Mouse (Mus musculus): ENCODE measurements at regions not wholly inside any gene's neighbourhood (a gene's known extent, or its start where the extent isn't known, plus 50 kb on each side); places are given as distances from the start of the nearest gene placed in this dataset.
"Not testable (repeated sequence)": the region's sequence is repeated elsewhere in the genome, so short reads cannot be mapped to it uniquely, and the experiment has no call there.

GRCm38 (mm10) chr16:55758707-55759067, 80.0 kb downstream of the Nfkbiz start:
- DNase-seq = no peak

GRCm38 (mm10) chr16:55757952-55758706, 80.6 kb downstream of the Nfkbiz start:
- DNase-seq = no peak

GRCm38 (mm10) chr16:55757422-55757815, 81.3 kb downstream of the Nfkbiz start:
- DNase-seq = not testable (repeated sequence)

GRCm38 (mm10) chr16:55756764-55757421, 81.8 kb downstream of the Nfkbiz start:
- no peak for DNase-seq

- DNase-seq = no peak
Measured at GRCm38 (mm10) chr16:55755309-55755832, 83.3 kb downstream of the Nfkbiz start.

DNA sequence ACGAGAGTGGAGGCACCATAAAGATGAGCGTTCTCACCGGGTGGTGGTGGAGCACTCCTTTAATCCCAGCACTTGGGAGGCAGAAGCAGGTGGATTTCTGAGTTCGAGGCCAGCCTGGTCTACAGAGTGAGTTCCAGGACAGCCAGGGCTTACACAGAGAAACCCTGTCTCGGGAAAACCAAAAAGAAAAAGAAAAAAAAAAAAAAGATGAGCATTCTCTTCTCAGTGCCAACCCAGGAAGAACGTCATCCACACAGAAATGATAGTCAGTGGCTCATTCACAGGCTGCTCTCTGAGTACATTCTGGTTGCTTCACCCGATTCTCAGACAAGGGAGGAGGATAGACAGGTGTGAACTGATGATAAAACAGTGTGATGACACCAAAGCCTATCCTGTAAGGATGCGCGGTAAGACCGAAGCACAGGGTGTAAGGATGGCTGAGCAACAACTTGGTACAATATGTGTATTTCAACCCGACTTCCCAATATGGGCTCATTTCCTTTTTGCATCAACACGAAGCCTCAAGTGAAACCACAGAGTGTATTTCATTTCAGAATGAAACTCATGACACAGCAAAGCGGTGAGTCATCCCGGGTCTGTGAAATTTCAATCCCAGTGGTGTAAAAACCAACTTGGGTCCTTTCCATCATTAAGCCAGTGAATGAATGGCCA, 84.5 kb downstream of the Nfkbiz start:
- DNase-seq = no peak

DNA sequence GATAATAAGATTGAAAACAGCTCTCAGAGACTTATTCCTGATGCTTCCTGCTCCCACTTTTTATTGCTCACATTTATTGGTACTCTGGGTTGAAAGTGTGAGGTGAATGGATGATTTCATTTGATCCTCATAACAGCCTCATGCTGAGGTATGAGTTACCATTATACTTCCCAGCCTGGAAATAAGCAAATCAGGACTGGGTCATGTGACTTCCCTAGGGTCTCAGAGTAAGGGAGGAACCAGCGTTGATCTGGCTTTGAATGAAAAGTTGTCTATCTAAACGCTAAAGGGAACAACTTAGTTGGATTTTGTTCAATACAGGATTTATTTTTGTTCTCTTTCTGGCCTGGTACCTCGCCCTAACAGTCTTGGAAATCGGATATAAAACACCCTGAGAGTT, 85.3 kb downstream of the Nfkbiz start:
- DNase-seq = no peak

- DNase-seq = no peak
Measured at GRCm38 (mm10) chr16:55747250-55747649, 91.4 kb downstream of the Nfkbiz start.

GRCm38 (mm10) chr16:55746159-55746558, 92.5 kb downstream of the Nfkbiz start:
- DNase-seq = no peak

DNA sequence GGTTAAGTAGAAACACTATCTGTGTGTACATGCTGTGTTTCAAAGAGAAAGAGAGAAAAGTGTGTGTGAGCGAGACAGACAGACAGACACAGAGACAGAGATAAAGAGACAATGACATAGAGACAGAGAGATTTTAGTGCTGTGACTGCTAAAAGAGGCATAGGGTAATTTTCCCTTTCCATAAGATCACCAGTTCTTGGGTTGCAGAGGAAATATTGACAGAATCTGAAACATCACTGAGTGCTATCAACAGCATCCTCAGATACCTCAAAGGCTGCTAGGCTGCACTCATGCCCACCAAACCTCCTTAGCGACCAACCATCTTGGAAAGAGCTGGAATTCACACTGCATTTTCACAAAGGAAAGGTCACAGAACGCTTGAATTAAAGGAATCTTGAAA, 93.6 kb downstream of the Nfkbiz start:
- DNase-seq = no peak

- DNase-seq = no peak
Measured at GRCm38 (mm10) chr16:55741099-55741863, 97.4 kb downstream of the Nfkbiz start.

- no peak for DNase-seq
Measured at GRCm38 (mm10) chr16:55738741-55739140, 100.0 kb downstream of the Nfkbiz start.

- no peak for DNase-seq
Measured at GRCm38 (mm10) chr16:55735476-55735968, 103.2 kb downstream of the Nfkbiz start.

- DNase-seq = no peak
Measured at GRCm38 (mm10) chr16:55734301-55734700, 104.4 kb downstream of the Nfkbiz start.

DNA sequence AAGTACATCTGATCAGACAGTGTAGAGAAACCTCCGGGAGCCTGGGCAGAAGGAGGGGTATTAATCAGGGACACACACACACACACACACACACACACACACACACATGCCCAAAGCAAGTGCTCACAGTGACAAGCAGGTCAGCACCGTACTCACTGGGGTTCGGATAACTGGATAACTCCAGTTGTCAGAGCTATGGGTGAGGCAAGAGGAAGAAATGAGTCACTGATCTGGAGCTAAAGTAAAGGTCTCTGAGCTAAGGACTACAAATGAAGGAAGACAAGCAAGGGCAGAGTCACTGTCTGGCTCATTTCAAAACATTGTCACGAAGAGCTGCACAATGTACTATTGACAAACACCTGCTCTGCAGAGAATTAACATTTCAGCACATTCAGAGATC, 104.9 kb downstream of the Nfkbiz start:
- no peak for DNase-seq

GRCm38 (mm10) chr16:55731003-55731402, 107.7 kb downstream of the Nfkbiz start:
- DNase-seq = no peak

DNA sequence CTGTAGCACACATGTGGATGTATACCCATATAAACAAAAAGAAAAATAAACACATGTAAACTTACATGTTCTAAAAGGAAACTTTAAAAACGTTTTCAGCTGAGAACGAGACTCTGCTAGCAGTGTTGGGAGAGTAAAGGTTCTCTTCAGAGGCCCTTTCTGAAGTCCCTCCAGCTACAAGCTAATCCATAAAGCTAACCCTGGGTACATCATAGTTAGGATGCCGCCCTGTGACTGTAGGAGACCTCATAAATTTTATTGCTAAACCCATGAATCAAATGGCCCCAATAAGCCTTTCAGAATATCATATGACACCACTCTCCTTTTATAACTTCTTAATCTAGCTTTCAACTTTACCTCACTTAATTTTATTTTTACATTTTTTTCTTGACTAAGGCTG, 112.2 kb downstream of the Nfkbiz start:
- no peak for DNase-seq

GRCm38 (mm10) chr16:55720430-55720829, 118.3 kb downstream of the Nfkbiz start:
- no peak for DNase-seq

DNA sequence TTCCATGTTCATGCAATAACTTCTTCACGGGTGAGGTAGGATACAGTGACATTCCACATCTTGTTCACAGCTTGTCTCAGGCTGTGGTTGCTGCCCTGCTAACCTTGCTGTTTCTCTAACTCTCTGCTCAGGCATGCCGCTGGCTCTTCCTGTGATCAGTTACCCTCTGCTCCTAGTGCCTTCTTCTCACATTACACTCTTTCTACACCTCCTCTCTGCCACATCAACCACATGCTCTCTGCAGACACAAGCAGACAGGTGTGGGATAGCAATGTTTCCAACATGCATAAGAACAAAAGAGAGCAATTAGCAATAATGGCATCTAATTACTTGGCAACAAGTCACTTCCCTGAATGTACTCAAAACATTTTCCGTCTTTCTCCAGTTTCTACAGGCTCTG, 128.7 kb downstream of the Nfkbiz start:
- DNase-seq = no peak

DNA sequence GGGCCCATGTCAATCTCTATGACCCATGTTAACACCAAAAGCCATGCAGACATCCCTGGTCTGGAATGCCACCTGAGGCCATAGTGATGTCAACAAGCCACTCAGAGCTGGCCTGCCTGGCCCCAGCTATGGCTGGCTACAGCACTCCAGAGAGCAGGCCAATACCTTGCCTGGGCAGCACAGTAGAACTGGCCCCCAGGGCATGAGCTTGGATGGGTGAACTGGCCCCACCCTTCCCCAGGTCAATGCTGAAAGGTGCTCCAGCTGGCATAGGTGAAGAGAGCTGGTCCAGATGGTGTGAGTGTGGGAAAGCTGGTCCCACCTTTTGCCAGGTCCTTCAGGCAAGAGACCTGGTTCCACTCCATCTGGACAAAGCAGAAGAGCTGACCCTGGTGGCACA, 132.2 kb downstream of the Nfkbiz start:
- DNase-seq = no peak

DNA sequence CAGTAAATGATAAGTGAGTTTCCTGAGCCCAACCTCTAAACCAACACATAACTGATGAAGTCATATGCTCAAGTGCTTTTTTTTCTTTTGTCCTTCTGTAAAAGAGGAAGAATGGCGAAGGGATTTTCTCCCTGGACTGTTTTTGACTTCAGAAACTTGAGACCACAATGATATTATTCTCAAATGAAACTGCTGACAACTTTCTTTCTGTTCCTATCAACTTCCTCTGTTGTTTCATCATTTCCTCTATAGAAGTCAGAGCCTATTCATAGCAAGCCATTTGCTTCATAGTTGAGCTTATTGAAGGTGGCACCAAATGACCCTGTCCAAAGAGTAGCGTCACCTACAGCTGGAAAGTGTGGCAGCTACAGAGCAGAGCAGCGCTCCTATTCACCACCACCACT, 140.2 kb downstream of the Nfkbiz start:
- DNase-seq = no peak

GRCm38 (mm10) chr16:55691069-55691468, 147.6 kb downstream of the Nfkbiz start:
- DNase-seq = no peak

- no peak for DNase-seq
Measured at GRCm38 (mm10) chr16:55663946-55664345, 174.8 kb downstream of the Nfkbiz start.

Data from cerebellum, postnatal 36 days (tissue).